Mouse (Mus musculus): ENCODE measurements around the gene P4ha2. TPM values are rescaled to one million over a fixed set of nuclear protein-coding genes. Genes with fewer than 3 reads are reported as not detected.

The P4ha2 gene
- polyA plus RNA-seq, 1 experiment from 2014 or later: 25.1 TPM

DNA sequence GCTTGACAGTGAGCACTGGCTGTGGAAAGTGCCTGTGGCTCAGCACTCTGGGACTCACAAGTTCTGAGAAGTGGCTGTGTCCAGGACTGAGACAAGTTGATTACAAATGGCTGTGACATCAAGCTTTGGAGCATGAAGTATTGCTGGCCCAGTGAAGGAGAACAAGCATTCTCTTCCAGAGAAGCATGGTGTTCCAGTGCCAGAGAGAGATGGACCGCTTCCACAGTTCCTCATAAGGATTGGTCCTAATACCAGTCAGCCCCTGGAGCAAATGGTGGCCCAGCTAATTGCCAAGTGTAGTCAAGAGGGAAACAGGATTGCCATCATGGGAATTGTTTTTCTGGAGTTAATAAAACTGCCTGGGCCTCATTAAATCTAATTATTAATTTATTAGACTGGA, 23.8 kb upstream of the P4ha2 start:
- H3K9me3 ChIP-seq (ENCODE audit: control insufficient read depth, low read length): no peaks in the 10 kb centered on the region

DNA sequence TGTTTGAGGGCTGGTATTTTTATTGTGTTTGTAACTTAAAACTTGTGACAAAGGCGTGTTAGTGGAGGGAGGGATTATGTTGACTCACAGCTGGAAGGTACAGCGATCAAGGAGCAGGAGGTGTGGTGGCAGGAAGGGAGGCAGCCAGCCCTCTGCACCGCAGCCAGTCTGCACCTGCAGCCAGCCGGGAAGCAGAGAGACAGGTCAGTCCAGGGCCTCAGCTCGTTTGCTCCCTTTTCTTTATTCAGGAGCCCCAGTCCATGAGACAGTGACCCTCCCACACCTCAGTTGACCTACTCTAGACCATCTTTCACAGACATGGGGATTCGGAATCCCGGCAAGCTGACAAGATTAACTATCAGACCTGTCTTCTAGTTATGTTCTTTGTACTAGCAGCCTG, 19.5 kb upstream of the P4ha2 start:
- WGBS: 6% methylated on average over 7 of the region's 7 CpGs
- Histone ChIP-seq H3K9ac (ENCODE audit: low read depth, low read length) (no peak overlapping the region), H3K9me3 (ENCODE audit: control insufficient read depth, low read length) (no peaks in the 10 kb centered on the region), H3K36me3 (ENCODE audit: control insufficient read depth, insufficient read depth, low read length) (no peaks in the 10 kb centered on the region), H3K27ac (ENCODE audit: low read depth, low read length) (no peak overlapping the region), H3K27me3 (ENCODE audit: control insufficient read depth, insufficient read depth, low read length) (no peaks in the 10 kb centered on the region), H3K4me3 (ENCODE audit: low read length) (no peak overlapping the region), H3K4me2 (replicated peaks; ENCODE audit: low read depth, low read length) (no peak overlapping the region), H3K4me1 (ENCODE audit: control insufficient read depth, insufficient read depth, low read length) (0 out of 2 replicates have a peak, but pooled peaks cover 4% of the 10 kb centered on the region)
- 0 out of 2 replicates have a peak, but pooled peaks have one; percentile 52 for ATAC-seq (ENCODE audit: low FRiP score, low TSS enrichment)

More for the DNA sequence above, 23.8 kb upstream of the P4ha2 start:
- no peak overlapping the region for H3K9ac ChIP-seq (ENCODE audit: low read depth, low read length)
- 0 out of 2 replicates have a peak, but pooled peaks cover 4% of the 10 kb centered on the region for H3K4me1 ChIP-seq (ENCODE audit: control insufficient read depth, insufficient read depth, low read length)
- WGBS: 81% methylated on average over 1 of the region's 1 CpGs
- no peaks in the 10 kb centered on the region for H3K36me3 ChIP-seq (ENCODE audit: control insufficient read depth, insufficient read depth, low read length)
- ATAC-seq (ENCODE audit: low FRiP score, low TSS enrichment): no peak
- H3K4me3 ChIP-seq (ENCODE audit: low read length): no peak overlapping the region
- no peaks in the 10 kb centered on the region for H3K27me3 ChIP-seq (ENCODE audit: control insufficient read depth, insufficient read depth, low read length)
- H3K4me2 ChIP-seq (replicated peaks; ENCODE audit: low read depth, low read length): no peak overlapping the region
- no peak overlapping the region for H3K27ac ChIP-seq (ENCODE audit: low read depth, low read length)

DNA sequence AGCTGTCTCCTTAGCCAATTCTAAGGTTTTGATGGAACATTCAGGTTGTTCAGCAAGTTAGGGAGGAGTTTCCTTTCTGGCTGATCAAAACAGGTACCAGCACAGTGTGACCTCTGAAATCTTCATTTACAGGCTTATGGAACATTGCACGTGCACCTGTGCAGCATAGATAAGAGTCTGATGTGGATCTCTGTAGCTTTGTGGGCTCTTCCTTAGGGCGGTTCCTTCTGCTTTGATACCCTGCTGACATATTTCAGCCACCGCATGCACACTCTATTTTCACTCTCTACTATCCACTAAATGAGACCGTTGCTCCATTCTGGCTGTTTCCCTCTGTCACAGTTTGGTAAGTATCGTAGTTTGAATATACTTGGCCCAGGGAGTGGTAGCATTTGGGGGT, 17.2 kb upstream of the P4ha2 start:
- Histone ChIP-seq H3K4me2 (replicated peaks; ENCODE audit: low read depth, low read length) (no peak overlapping the region), H3K4me3 (ENCODE audit: low read length) (no peak overlapping the region), H3K27me3 (ENCODE audit: control insufficient read depth, insufficient read depth, low read length) (no peaks in the 10 kb centered on the region), H3K9ac (ENCODE audit: low read depth, low read length) (no peak overlapping the region), H3K36me3 (ENCODE audit: control insufficient read depth, insufficient read depth, low read length) (no peaks in the 10 kb centered on the region), H3K4me1 (ENCODE audit: control insufficient read depth, insufficient read depth, low read length) (0 out of 2 replicates have a peak, but pooled peaks cover 4% of the 10 kb centered on the region), H3K9me3 (ENCODE audit: control insufficient read depth, low read length) (no peaks in the 10 kb centered on the region), H3K27ac (ENCODE audit: low read depth, low read length) (no peak overlapping the region)
- ATAC-seq (ENCODE audit: low FRiP score, low TSS enrichment): no peak
- WGBS: 88% methylated on average over 5 of the region's 5 CpGs

DNA sequence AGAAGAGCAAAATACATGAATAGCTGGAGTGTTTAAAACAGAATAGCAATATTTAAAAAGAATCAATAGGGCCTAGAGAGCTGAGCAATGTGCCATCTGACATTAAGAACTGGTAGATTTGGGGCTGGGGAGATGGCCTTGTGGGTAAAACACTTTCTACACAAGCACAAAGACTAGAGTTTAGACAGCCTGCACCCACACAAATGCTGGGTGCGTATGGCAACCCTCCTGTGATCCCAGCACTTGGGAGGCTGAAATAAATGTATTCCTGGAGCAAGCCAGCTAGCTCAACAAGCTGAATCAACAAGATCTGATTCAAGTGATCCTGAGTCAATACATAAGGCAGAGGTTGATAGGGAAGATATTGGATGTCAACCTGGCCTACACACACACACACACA, 14.9 kb upstream of the P4ha2 start:
- no peaks in the 10 kb centered on the region for H3K27me3 ChIP-seq (ENCODE audit: control insufficient read depth, insufficient read depth, low read length)

DNA sequence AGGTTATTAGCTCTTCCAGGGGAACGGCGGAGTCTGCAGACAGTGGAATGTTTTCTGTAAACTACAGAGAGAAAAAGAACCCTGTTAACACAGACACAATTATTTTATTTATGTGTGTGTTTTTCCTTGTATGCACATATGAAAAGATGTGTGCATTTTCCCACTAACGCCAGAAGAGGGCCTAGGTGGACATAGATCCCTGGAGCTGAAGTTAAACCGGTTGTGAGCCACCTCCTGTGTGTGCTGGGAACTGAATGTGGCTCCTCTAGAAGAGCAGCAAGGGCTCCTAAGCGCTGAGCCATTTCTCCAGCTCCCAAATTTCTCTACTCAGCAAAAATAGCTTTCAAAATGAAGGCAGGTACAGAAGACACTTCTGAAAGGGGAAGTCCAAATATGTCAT, 14.1 kb upstream of the P4ha2 start:
- H3K27me3 ChIP-seq (ENCODE audit: control insufficient read depth, insufficient read depth, low read length): no peaks in the 10 kb centered on the region
- no peaks in the 10 kb centered on the region for H3K36me3 ChIP-seq (ENCODE audit: control insufficient read depth, insufficient read depth, low read length)
- no peak for ATAC-seq (ENCODE audit: low FRiP score, low TSS enrichment)
- no peaks in the 10 kb centered on the region for H3K4me1 ChIP-seq (ENCODE audit: control insufficient read depth, insufficient read depth, low read length)
- no peak overlapping the region for H3K27ac ChIP-seq (ENCODE audit: low read depth, low read length)
- WGBS: 71% methylated on average over 5 of the region's 5 CpGs
- no peak overlapping the region for H3K9ac ChIP-seq (ENCODE audit: low read depth, low read length)
- H3K4me2 ChIP-seq (replicated peaks; ENCODE audit: low read depth, low read length): no peak overlapping the region
- no peaks in the 10 kb centered on the region for H3K9me3 ChIP-seq (ENCODE audit: control insufficient read depth, low read length)
- H3K4me3 ChIP-seq (ENCODE audit: low read length): no peak overlapping the region

More for the DNA sequence above, 14.9 kb upstream of the P4ha2 start:
- Histone ChIP-seq H3K4me1 (ENCODE audit: control insufficient read depth, insufficient read depth, low read length) (0 out of 2 replicates have a peak, but pooled peaks cover 4% of the 10 kb centered on the region), H3K27ac (ENCODE audit: low read depth, low read length) (no peak overlapping the region), H3K4me3 (ENCODE audit: low read length) (no peak overlapping the region), H3K9me3 (ENCODE audit: control insufficient read depth, low read length) (no peaks in the 10 kb centered on the region), H3K36me3 (ENCODE audit: control insufficient read depth, insufficient read depth, low read length) (no peaks in the 10 kb centered on the region), H3K4me2 (replicated peaks; ENCODE audit: low read depth, low read length) (no peak overlapping the region), H3K9ac (ENCODE audit: low read depth, low read length) (no peak overlapping the region)
- 95% methylated on average over 1 of the region's 1 CpGs for WGBS
- ATAC-seq (ENCODE audit: low FRiP score, low TSS enrichment): no peak

DNA sequence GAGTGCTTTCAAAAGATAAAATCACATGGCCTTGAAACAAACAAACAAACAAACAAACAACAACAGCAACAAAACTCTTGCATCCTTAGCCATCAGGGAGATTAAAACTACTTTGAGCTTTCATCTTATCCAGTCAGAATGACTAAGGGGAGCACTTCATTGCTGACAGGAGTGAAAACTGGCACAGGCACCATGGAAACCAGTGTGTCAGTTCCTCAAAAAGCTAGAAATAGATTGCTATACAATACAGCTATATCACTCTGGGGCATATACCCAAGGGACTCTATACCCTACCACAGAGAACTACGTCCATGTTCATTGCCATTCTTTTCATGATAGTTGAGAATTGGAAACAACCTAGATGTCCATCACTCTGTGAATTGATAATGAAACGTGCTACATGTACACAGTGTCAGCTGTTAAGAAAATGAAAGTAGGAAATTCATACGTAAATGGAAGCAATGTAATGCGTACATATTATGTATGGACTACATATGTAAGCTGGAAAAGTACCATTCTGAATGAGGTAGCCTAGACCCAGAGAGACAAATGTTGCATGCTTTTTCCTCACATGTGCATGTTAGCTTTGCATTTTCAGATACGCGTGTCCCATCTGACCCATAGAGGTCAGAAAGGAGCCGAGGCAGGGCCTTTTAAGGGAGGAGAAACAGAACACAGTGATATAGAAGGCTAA, 11.5 kb upstream of the P4ha2 start:
- Histone ChIP-seq H3K9ac (ENCODE audit: low read depth, low read length) (no peak overlapping the region), H3K27me3 (ENCODE audit: control insufficient read depth, insufficient read depth, low read length) (no peaks in the 10 kb centered on the region), H3K36me3 (ENCODE audit: control insufficient read depth, insufficient read depth, low read length) (no peaks in the 10 kb centered on the region), H3K27ac (ENCODE audit: low read depth, low read length) (no peak overlapping the region), H3K9me3 (ENCODE audit: control insufficient read depth, low read length) (no peaks in the 10 kb centered on the region), H3K4me1 (ENCODE audit: control insufficient read depth, insufficient read depth, low read length) (no peaks in the 10 kb centered on the region), H3K4me3 (ENCODE audit: low read length) (no peak overlapping the region), H3K4me2 (replicated peaks; ENCODE audit: low read depth, low read length) (no peak overlapping the region)
- 79% methylated on average over 7 of the region's 7 CpGs for WGBS
- ATAC-seq (ENCODE audit: low FRiP score, low TSS enrichment): 0 out of 2 replicates have a peak, but pooled peaks have one; percentile 14

DNA sequence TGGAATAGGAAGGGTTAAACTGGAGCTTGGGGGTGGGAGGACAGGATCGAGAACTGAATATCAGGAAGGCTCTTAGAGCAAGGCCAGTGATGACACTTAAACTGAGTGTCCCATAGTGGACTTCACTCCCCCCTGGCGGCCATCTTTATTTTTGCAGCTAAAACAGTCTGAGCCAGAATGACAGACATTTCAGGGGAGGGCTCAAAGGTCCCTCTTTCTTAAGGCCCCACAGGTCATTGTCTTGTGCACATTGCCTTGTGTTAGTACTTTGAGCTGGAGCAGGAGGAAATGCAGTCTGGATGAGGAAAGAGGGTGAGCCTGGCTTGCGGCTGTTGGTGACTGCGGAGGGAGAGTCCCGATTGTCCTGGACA, 11.0 kb upstream of the P4ha2 start:
- Histone ChIP-seq H3K4me2 (replicated peaks; ENCODE audit: low read depth, low read length) (no peak overlapping the region), H3K4me1 (ENCODE audit: control insufficient read depth, insufficient read depth, low read length) (no peaks in the 10 kb centered on the region), H3K27ac (ENCODE audit: low read depth, low read length) (no peak overlapping the region), H3K4me3 (ENCODE audit: low read length) (no peak overlapping the region), H3K9ac (ENCODE audit: low read depth, low read length) (no peak overlapping the region), H3K36me3 (ENCODE audit: control insufficient read depth, insufficient read depth, low read length) (no peaks in the 10 kb centered on the region), H3K27me3 (ENCODE audit: control insufficient read depth, insufficient read depth, low read length) (no peaks in the 10 kb centered on the region), H3K9me3 (ENCODE audit: control insufficient read depth, low read length) (no peaks in the 10 kb centered on the region)
- WGBS: 56% methylated on average over 5 of the region's 5 CpGs
- peak; percentile 79 for ATAC-seq (ENCODE audit: low FRiP score, low TSS enrichment)

DNA sequence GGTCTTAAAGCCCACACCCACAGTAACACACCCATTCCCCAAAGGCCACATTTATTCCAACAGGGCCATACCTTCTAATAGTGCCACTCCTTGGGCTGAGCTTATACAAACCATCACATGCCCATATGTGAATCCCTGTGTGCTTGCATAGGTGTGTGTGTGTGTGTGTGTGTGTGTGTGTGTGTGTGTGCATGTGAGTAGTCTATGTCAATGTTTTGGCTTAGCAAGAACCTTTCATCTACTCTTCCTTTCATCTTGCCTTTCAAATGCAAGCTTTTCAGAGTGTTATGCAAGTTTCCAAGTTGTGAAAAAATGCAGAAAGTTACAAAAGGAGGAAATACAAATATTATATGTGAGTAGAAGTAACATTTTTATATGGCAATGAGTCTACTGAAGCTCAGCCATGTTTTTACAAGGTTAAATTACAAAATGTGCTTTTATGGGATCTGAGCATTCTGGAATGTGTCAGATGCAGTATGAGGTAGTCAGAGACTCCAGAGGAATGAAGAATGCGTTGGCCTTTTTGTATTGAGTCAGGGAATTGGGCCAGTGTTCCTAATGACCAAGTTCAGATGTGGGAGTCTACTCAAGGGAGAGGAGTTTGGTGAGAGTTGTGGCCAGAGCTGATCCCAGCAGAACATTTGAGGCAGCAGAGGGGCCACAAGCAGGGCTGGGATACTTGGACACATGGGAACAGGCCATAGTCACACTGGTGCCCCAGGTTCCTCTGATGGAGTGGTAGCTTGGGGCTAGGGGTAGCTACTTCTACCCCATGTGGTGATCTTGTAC, 9.6 kb upstream of the P4ha2 start:
- Histone ChIP-seq H3K27ac (ENCODE audit: low read depth, low read length) (no peak overlapping the region), H3K4me1 (ENCODE audit: control insufficient read depth, insufficient read depth, low read length) (no peaks in the 10 kb centered on the region), H3K4me3 (ENCODE audit: low read length) (no peak overlapping the region), H3K36me3 (ENCODE audit: control insufficient read depth, insufficient read depth, low read length) (no peaks in the 10 kb centered on the region), H3K9me3 (ENCODE audit: control insufficient read depth, low read length) (no peaks in the 10 kb centered on the region), H3K27me3 (ENCODE audit: control insufficient read depth, insufficient read depth, low read length) (no peaks in the 10 kb centered on the region), H3K4me2 (replicated peaks; ENCODE audit: low read depth, low read length) (no peak overlapping the region), H3K9ac (ENCODE audit: low read depth, low read length) (no peak overlapping the region)
- WGBS: 77% methylated on average over 1 of the region's 1 CpGs
- no peak for ATAC-seq (ENCODE audit: low FRiP score, low TSS enrichment)

DNA sequence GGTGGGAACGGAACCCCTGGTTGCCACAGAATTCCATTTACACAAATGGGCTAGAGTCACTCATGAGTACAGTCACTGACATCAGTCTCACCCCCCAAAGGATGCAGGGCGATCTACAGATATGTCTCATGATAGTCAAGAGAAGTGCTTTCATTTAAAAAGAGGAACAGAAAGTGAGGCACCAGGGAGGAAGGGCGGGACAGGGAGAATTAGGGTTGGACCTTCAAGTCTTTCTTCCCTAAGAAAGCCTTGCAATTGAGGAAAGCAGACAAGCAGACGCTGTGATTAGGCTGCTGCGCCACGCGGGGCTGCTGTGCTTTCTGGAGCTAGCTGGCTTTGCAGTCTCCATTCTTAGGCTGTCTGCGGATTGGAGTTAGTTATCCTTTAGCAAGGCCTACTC, 8.2 kb upstream of the P4ha2 start:
- Histone ChIP-seq H3K36me3 (ENCODE audit: control insufficient read depth, insufficient read depth, low read length) (no peaks in the 10 kb centered on the region), H3K9me3 (ENCODE audit: control insufficient read depth, low read length) (no peaks in the 10 kb centered on the region), H3K9ac (ENCODE audit: low read depth, low read length) (no peak overlapping the region), H3K4me3 (ENCODE audit: low read length) (no peak overlapping the region), H3K4me1 (ENCODE audit: control insufficient read depth, insufficient read depth, low read length) (no peaks in the 10 kb centered on the region), H3K27ac (ENCODE audit: low read depth, low read length) (no peak overlapping the region), H3K4me2 (replicated peaks; ENCODE audit: low read depth, low read length) (no peak overlapping the region), H3K27me3 (ENCODE audit: control insufficient read depth, insufficient read depth, low read length) (no peaks in the 10 kb centered on the region)
- WGBS: 56% methylated on average over 8 of the region's 8 CpGs
- ATAC-seq (ENCODE audit: low FRiP score, low TSS enrichment): no peak
